Mouse (Mus musculus) hindbrain, embryonic 10.5 days (tissue): ENCODE results near the gene Cst3. TPM values are rescaled to one million over a fixed set of nuclear protein-coding genes. Genes with fewer than 3 reads are reported as not detected.

Source experiments
- DNase-seq: peaks from one replicate; pipeline ENCODE4 v3.0.0-alpha.2; 2017; ENCODE audit warnings: low spot score
- H3K27ac ChIP-seq: fragments of 300-500 bp; sonication (generic); 2 replicates; pipeline ENCODE4 v1.5.1; 2016; ENCODE audit warnings: mild to moderate bottlenecking, moderate library complexity
- H3K27me3 ChIP-seq: fragments of 300-500 bp; sonication (generic); 2 replicates; pipeline ENCODE4 v1.6.1; 2016; ENCODE audit warnings: mild to moderate bottlenecking; ENCODE audit not compliant: poor library complexity, insufficient read depth, severe bottlenecking
- H3K36me3 ChIP-seq: fragments of 300-500 bp; sonication (generic); 2 replicates; pipeline ENCODE4 v1.6.1; 2016; ENCODE audit warnings: mild to moderate bottlenecking, moderate library complexity
- H3K4me1 ChIP-seq: fragments of 300-500 bp; sonication (generic); replicated peaks from 2 replicates; pipeline ENCODE4 v1.6.1; 2016; ENCODE audit warnings: mild to moderate bottlenecking
- H3K4me3 ChIP-seq: fragments of 300-500 bp; sonication (generic); 2 replicates; pipeline ENCODE4 v1.5.1; 2016; ENCODE audit warnings: mild to moderate bottlenecking, moderate library complexity
- H3K9me3 ChIP-seq: fragments of 300-500 bp; sonication (generic); 2 replicates; pipeline ENCODE4 v1.6.1; 2016; ENCODE audit warnings: mild to moderate bottlenecking, moderate library complexity
- WGBS: fragments of 180-500 bp; shearing (Covaris S2); methylation state at CpG from one replicate; pipeline ENCODE4 v1.1.7; 2016; 5-methylcytosine and 5-hydroxymethylcytosine counted together
- polyA plus RNA-seq: library from polyadenylated mRNA; unstranded; fragments of >200 nt; fragmentation: Nextera tagmentation; extraction: Ambion mirVana; gene quantifications from 2 replicates; pipeline ENCODE4 v1.2.1, GENCODE M21; 2016

The Cst3 gene
- polyA plus RNA-seq, 1 experiment from 2014 or later, result 381 TPM

- 83% methylated on average over 5 of the region's 5 CpGs for WGBS
- H3K4me3 ChIP-seq, result no peak overlapping the region
Measured at GRCm38 (mm10) chr2:148838075-148838777, 37.3 kb downstream of the Cst3 start.

GRCm38 (mm10) chr2:148834912-148835311, 40.6 kb downstream of the Cst3 start, which contains the start of gene Cst9:
Cst9 (plus strand) TSS chr2:148835147.
- no peak for DNase-seq
- Histone ChIP-seq H3K36me3 (no peaks in the 10 kb centered on the region), H3K4me3 (no peak within 1 kb of the TSS), H3K27ac (no peak within 1 kb of the TSS), H3K9me3 (no peaks in the 10 kb centered on the region), H3K4me1 (no peaks in the 10 kb centered on the region), H3K27me3 (no peaks in the 10 kb centered on the region)
- WGBS, result 79% methylated on average over 4 of the region's 4 CpGs

More at GRCm38 (mm10) chr2:148838075-148838777, 37.3 kb downstream of the Cst3 start:
- Histone ChIP-seq H3K4me1 (no peaks in the 10 kb centered on the region), H3K36me3 (no peaks in the 10 kb centered on the region), H3K9me3 (no peaks in the 10 kb centered on the region), H3K27ac (no peak overlapping the region), H3K27me3 (no peaks in the 10 kb centered on the region)
- no peak for DNase-seq

- WGBS, result 75% methylated on average over 1 of the region's 1 CpGs
- no peak for DNase-seq
- Histone ChIP-seq H3K4me1 (no peaks in the 10 kb centered on the region), H3K27ac (no peak overlapping the region), H3K4me3 (no peak overlapping the region), H3K36me3 (no peaks in the 10 kb centered on the region), H3K9me3 (no peaks in the 10 kb centered on the region), H3K27me3 (no peaks in the 10 kb centered on the region)
Measured at GRCm38 (mm10) chr2:148825986-148826385, 49.5 kb downstream of the Cst3 start.

Other genes starting within 250 kb of the Cst3 start
- 120 and 141 TPM in 2 replicates for gene Nxt1, start 203.1 kb downstream of the Cst3 start, polyA plus RNA-seq
- 18.2 and 27.4 TPM in 2 replicates for gene Gzf1, start 194.7 kb downstream of the Cst3 start, polyA plus RNA-seq
- 9.1 and 14.1 TPM in 2 replicates for gene Napb, start 143.2 kb downstream of the Cst3 start, polyA plus RNA-seq
- not detected in 2 replicates for gene Cstl1, start 125.3 kb downstream of the Cst3 start, polyA plus RNA-seq
- gene Cst11, start 104.2 kb downstream of the Cst3 start, polyA plus RNA-seq, result not detected in 2 replicates
- not detected in 2 replicates for gene 8030411F24Rik, start 93.7 kb downstream of the Cst3 start, polyA plus RNA-seq
- gene Cst12, start 86.3 kb downstream of the Cst3 start, polyA plus RNA-seq, result not detected in 2 replicates
- gene Cst8, start 76.9 kb downstream of the Cst3 start, polyA plus RNA-seq, result not detected in 2 replicates
- not detected in 2 replicates for gene Cst13, start 55.6 kb downstream of the Cst3 start, polyA plus RNA-seq
- gene Cst9, start 40.5 kb downstream of the Cst3 start, polyA plus RNA-seq, result not detected in 2 replicates
- gene 9230104L09Rik, start 10.7 kb downstream of the Cst3 start, polyA plus RNA-seq, result not detected in 2 replicates
- gene Gm1330, start 127.6 kb upstream of the Cst3 start, polyA plus RNA-seq, result not detected in 2 replicates
- gene Gm10750, start 141.5 kb upstream of the Cst3 start, polyA plus RNA-seq, result not detected in 2 replicates